Mouse (Mus musculus) embryo, embryonic 10 days (tissue): Measurements from ENCODE around the gene Lpcat2.

ENCODE experiments used
- DNase-seq: peaks from one replicate; pipeline ENCODE4 v3.0.0-alpha.2; 2015; ENCODE audit warnings: low spot score

The Lpcat2 gene

GRCm38 (mm10) chr8:92908448-92908847, 53.3 kb downstream of the Lpcat2 start:
- no peak for DNase-seq

GRCm38 (mm10) chr8:92911477-92911876, 56.3 kb downstream of the Lpcat2 start:
- no peak for DNase-seq

- no peak for DNase-seq
Observed at GRCm38 (mm10) chr8:92913396-92913795, 58.3 kb downstream of the Lpcat2 start.

GRCm38 (mm10) chr8:92916082-92916481, 60.9 kb downstream of the Lpcat2 start:
- DNase-seq: no peak

- DNase-seq: no peak
Observed at GRCm38 (mm10) chr8:92921768-92922167, 66.6 kb downstream of the Lpcat2 start.

GRCm38 (mm10) chr8:92928986-92929385, 73.8 kb downstream of the Lpcat2 start:
- DNase-seq: peak; percentile 8

- DNase-seq: no peak
Observed at GRCm38 (mm10) chr8:92938056-92938455, 82.9 kb downstream of the Lpcat2 start.

GRCm38 (mm10) chr8:92949071-92949470, 93.9 kb downstream of the Lpcat2 start:
- DNase-seq: no peak

GRCm38 (mm10) chr8:92950639-92951371, 95.7 kb downstream of the Lpcat2 start:
- no peak for DNase-seq

- no peak for DNase-seq
Observed at GRCm38 (mm10) chr8:92954044-92954443, 98.9 kb downstream of the Lpcat2 start.

- no peak for DNase-seq
Observed at GRCm38 (mm10) chr8:92959779-92960178, 104.6 kb downstream of the Lpcat2 start, which contains the start of gene Slc6a2. TSS of gene Slc6a2 (plus strand) at chr8:92960079.

GRCm38 (mm10) chr8:92960451-92960911, 105.3 kb downstream of the Lpcat2 start:
- DNase-seq: peak; percentile 29

GRCm38 (mm10) chr8:92961088-92961487, 105.9 kb downstream of the Lpcat2 start:
- DNase-seq: peak; percentile 46

GRCm38 (mm10) chr8:92964556-92964955, 109.4 kb downstream of the Lpcat2 start:
- DNase-seq: no peak
